Mouse (Mus musculus) spleen, adult 2 months (tissue): ENCODE results near the gene Alkbh2. TPM values are rescaled to one million over a fixed set of nuclear protein-coding genes. Genes with fewer than 3 reads are reported as not detected.

Experiments used
- DNase-seq, 2 experiments: peaks; one replicate each; pipeline versions ENCODE4 v3.0.0 to v3.0.0-alpha.2; 2012 to 2021; ENCODE audit warnings: low spot score in 2 of 2, low read depth in 1 of 2
- H3K27ac ChIP-seq: fragments of 200-500 bp; 2 replicates; pipeline ENCODE4 v1.5.1; 2012; ENCODE audit warnings: low read length, inconsistent platforms; ENCODE audit not compliant: insufficient read depth
- H3K27me3 ChIP-seq: fragments of 200-500 bp; 2 replicates; pipeline ENCODE4 v1.6.1; 2012; ENCODE audit warnings: mild to moderate bottlenecking, moderate library complexity, low read length, inconsistent platforms; ENCODE audit not compliant: control insufficient read depth, insufficient read depth
- H3K36me3 ChIP-seq: fragments of 200-500 bp; 2 replicates; pipeline ENCODE4 v1.6.1; 2012; ENCODE audit warnings: mild to moderate bottlenecking, low read length, inconsistent platforms; ENCODE audit not compliant: control insufficient read depth, insufficient read depth
- H3K4me1 ChIP-seq: fragments of 200-500 bp; 2 replicates; pipeline ENCODE4 v1.6.1; 2011; ENCODE audit warnings: inconsistent platforms; ENCODE audit not compliant: control insufficient read depth, insufficient read depth, insufficient read length
- H3K4me3 ChIP-seq: fragments of 200-500 bp; 2 replicates; pipeline ENCODE4 v1.5.1; 2011; ENCODE audit warnings: mild to moderate bottlenecking, inconsistent platforms; ENCODE audit not compliant: insufficient read depth, insufficient read length; ENCODE audit errors: extremely low read depth
- CTCF ChIP-seq: fragments of 200-500 bp; IDR thresholded peaks from 2 replicates; pipeline ENCODE4 v1.5.1; 2011; ENCODE audit warnings: mild to moderate bottlenecking, inconsistent platforms; ENCODE audit not compliant: insufficient read depth, insufficient read length, insufficient replicate concordance; ENCODE audit errors: extremely low read depth
- POLR2A ChIP-seq: fragments of 200-500 bp; IDR thresholded peaks from 2 replicates; pipeline ENCODE4 v1.6.1; 2011; ENCODE audit warnings: low read depth, low read length, inconsistent platforms
- WGBS: fragments of 180-500 bp; shearing (Covaris S2); methylation state at CpG from one replicate; pipeline ENCODE4 v1.1.7; 2018; 5-methylcytosine and 5-hydroxymethylcytosine counted together
- polyA plus RNA-seq: library from polyadenylated mRNA; depleted of rRNA; stranded (reverse); fragments of >200 nt; gene quantifications from 2 replicates; pipeline ENCODE4 v1.2.3, GENCODE M21; 2012

The Alkbh2 gene
- polyA plus RNA-seq, 1 experiment: 9.0 TPM

DNA sequence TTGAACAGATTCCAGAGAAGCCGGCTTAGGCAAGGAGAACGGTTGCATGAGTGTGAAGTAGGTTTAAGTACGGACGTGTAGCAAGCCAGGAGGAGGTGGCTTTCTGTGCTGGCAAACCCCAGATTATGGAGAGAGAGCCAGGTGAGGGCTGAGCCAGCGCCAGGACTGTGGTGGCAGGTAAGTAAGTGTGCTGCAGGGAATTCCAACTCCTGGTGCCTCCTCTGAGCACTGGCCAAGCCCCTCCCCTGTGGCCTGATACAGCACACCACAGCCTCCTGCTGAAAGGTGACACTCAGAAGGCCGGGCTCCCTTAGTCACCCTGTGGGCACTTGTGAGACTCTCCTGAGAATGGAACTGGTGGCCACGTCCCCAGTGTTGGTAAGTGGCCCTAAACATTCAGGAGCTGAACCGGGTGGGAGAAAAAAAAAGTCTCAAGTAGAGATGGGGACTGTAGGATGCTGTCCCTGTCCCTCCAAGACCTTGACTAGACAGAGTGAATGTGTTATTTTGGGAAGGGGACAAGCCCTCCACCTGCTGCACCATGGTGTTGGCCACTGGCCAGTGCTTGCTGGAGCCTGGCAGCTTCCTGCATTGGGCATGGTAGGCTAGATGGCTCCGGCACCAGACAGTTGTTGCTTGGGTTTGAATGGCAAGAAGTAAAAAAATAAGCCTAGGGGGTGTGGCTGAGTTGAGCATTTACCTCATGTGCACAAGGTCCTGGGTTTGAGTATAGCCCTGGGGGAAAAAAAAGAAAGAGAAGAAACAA is 27.3 kb upstream of the Alkbh2 start:
- TF ChIP-seq CTCF (no peak), POLR2A (no peak)

DNA sequence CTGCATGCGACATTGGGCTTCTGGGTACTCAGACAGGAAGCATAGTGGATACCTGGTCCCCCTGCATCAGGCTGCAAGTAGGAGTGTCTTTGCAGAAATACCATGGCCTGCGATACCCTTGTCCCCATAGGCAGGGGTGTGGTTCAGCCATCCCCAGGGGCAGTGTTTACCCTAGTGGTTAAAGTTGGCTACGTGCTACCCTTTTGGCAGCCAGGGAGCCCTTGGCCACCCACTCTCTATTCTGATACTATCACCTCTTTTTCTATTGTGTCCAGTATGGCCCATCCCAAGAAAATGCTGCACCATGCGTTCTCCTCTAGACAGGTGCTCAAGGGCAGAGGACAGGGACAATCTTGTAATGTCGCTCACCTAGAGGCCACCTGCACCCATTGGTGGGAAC is 26.7 kb upstream of the Alkbh2 start:
- Histone ChIP-seq H3K27me3 (no peaks in the 10 kb centered on the region), H3K27ac (no peak overlapping the region), H3K4me3 (no peak overlapping the region), H3K4me1 (no peaks in the 10 kb centered on the region), H3K36me3 (no peaks in the 10 kb centered on the region)
- DNase-seq: no peak
- TF ChIP-seq POLR2A: no peak
- no peak for TF ChIP-seq CTCF
- 88% methylated on average over 5 of the region's 5 CpGs for WGBS

More for the DNA sequence above, 27.3 kb upstream of the Alkbh2 start:
- DNase-seq: no peak
- H3K36me3 ChIP-seq: no peaks in the 10 kb centered on the region
- no peaks in the 10 kb centered on the region for H3K4me1 ChIP-seq
- WGBS: 66% methylated on average over 9 of the region's 9 CpGs
- no peaks in the 10 kb centered on the region for H3K27me3 ChIP-seq
- H3K4me3 ChIP-seq: no peak overlapping the region
- H3K27ac ChIP-seq: no peak overlapping the region

DNA sequence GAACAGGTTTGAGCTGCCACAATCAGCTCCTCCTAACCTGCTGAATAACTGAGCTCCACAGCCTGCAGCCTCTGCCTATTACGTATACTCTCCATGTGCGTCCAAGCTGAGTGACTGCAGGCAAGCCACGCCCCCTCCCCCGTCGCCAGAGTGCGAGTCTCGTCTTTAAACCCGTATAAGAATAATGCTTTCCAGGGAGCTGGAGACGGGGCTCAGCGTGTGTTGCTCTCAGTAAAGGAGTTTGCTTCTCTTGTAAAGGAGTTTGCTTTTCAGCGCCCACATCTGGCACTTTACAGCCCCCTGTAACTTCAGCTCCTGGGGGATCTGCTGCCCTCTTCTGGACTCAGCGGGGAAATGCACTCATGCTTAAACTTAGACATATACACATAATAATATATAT is 25.5 kb upstream of the Alkbh2 start:
- H3K36me3 ChIP-seq: no peaks in the 10 kb centered on the region
- H3K27me3 ChIP-seq: no peaks in the 10 kb centered on the region
- no peaks in the 10 kb centered on the region for H3K4me1 ChIP-seq
- TF ChIP-seq CTCF (no peak), POLR2A (no peak)
- 36% methylated on average over 12 of the region's 12 CpGs for WGBS
- no peak for DNase-seq
- no peak overlapping the region for H3K4me3 ChIP-seq
- no peak overlapping the region for H3K27ac ChIP-seq

DNA sequence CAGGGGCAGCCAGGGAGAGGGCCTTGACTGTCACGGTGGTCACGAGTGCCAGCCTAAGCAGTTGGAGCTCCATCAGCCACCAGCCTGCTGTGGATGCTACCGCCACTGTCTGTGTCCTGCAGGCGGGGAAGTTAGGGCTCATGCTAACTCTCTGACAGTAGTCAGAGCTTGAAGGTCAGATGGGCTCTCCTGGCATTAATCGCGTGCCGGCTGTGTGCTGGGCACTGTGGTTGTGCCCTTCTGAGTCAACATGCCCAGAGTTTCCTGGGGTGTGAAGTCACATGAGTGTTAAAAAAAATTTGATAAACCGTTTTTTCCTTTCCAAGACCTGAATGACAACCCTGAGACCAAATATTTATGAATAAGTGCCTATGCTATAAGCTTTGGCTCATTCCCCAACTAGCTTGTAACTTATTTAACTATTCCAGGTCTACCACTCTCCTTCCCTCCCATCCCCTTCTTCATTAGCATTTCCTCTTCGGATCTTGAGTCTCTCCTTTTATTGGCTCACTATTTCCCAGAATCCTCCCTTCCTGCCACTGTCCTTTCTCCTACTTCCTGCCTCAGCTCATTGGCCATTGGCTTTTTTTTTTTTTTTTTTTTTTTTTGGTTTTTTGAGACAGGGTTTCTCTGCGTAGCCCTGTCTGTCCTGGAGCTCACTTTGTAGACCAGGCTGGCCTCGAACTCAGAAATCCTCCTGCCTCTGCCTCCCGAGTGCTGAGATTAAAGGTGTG is 24.5 kb upstream of the Alkbh2 start:
- TF ChIP-seq POLR2A: no peak
- TF ChIP-seq CTCF: no peak
- Histone ChIP-seq H3K4me3 (no peak overlapping the region), H3K4me1 (no peaks in the 10 kb centered on the region), H3K27ac (no peak overlapping the region), H3K36me3 (no peaks in the 10 kb centered on the region), H3K27me3 (no peaks in the 10 kb centered on the region)
- WGBS: 77% methylated on average over 12 of the region's 12 CpGs
- no peak for DNase-seq

DNA sequence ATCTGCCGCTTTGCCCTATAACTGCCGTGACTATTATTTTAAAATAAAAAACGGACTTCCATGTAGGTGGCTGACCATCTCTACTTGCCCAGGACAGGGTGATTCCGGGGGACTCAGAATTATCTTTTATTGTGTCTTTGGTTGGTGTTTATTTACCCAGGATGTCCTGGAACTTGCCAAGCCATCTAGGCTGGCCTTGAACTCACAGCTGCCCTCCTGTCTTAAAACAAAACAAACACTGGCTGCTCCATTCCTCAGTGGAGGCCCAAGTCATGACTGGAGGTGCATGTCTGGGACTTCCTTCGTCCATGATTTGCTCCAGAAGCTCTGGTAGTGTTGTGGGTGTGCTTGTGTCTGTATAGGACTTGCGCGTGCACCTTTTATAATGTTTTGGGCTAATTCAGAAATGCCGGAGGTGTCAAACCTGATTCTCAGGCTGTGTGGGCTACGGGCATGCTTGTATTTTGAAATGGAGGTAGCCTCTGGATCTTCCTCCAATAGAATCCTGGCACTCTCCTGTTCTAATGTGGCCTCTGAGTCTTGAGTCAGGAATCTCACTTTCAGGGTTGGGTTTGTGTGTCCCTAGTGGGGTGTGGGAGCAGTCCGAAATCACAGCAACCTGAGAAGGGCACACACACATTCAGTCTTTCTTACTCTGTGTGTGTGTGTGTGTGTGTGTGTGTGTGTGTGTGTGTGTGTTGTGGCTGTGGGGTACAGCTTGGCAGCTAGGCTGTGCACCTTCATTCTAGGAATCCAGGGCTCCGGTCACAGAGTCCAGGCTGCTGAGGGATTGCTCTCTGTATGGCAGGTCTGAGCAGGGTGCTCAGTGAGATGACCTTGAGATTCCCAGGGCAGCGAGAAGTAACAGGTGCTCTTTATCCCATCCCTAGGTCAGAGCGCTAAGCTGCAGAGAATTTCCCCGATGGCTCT is 19.3 kb upstream of the Alkbh2 start:
- Histone ChIP-seq H3K27me3 (no peaks in the 10 kb centered on the region), H3K27ac (no peak overlapping the region), H3K4me3 (no peak overlapping the region), H3K4me1 (no peaks in the 10 kb centered on the region), H3K36me3 (no peaks in the 10 kb centered on the region)
- 88% methylated on average over 14 of the region's 14 CpGs for WGBS
- no peak for TF ChIP-seq POLR2A
- TF ChIP-seq CTCF: no peak
- DNase-seq: no peak

DNA sequence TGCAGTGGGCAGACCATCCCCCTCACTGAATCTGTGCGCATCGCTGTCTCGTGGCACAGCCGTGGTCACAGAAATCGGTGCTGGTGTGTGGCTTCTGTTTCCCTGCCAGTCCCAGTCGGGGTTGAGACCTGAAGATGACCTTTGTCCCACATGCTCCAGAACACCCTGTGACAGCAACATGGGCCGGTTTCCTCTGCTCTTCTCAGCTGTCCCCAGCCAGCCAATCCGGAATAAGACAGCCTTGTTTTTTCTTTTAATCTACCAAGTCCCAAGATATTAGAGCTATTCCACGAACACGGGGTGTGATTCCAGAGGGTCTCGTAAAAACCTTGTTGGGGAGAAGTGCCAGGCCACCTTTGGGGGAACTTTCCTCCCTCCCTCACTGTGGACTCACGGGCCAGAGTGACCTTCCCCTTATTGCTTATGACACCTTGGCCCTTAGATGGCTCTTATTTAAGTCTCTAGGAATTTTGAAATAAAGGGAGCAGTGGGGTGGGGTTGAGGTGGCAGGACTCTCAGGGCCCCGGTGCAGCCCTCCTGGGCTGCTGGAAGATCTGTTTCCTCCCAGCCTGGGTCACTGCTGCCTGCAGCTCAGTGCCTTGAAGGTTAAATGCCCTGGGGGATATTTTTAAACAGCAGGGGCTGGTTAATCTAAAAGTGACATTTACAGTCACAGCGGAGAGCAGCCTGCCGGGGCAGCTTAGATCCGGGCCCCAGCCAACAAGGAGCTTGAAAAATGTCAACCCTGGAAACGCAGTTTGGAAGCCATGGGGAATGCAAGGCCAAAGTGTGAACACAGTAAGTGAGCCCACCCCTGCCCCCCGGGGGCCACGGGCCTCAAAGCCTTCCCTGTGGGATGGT is 18.2 kb upstream of the Alkbh2 start, which contains the start of gene Acacb:
Gene Acacb, plus strand, starts transcription at position 508 of the 861 bp plus-strand sequence.
- Histone ChIP-seq H3K4me1 (no peaks in the 10 kb centered on the region), H3K36me3 (no peaks in the 10 kb centered on the region), H3K4me3 (no peak within 1 kb of the TSS), H3K27me3 (no peaks in the 10 kb centered on the region), H3K27ac (no peak within 1 kb of the TSS)
- TF ChIP-seq POLR2A: no peak
- TF ChIP-seq CTCF: no peak
- DNase-seq: no peak
- WGBS: 48% methylated on average over 19 of the region's 19 CpGs
